Mouse (Mus musculus) kidney, embryonic 16.5 days (tissue): Measurements from ENCODE around the gene Pck1. TPM values are rescaled to one million over a fixed set of nuclear protein-coding genes. Genes with fewer than 3 reads are reported as not detected.
"Not testable (repeated sequence)": the region's sequence is repeated elsewhere in the genome, so short reads cannot be mapped to it uniquely, and the experiment has no call there.

Experiments
- ATAC-seq: fragments of 200-750 bp; cut with Nextera tagmentation; 2 replicates; pipeline ENCODE4 v1.8.0; 2017; ENCODE audit warnings: moderate TSS enrichment; ENCODE audit not compliant: low FRiP score, low TSS enrichment
- H3K27ac ChIP-seq: fragments of 300-500 bp; sonication (generic); 2 replicates; pipeline ENCODE4 v1.5.1; 2014; ENCODE audit warnings: low read length
- H3K27me3 ChIP-seq: fragments of 300-500 bp; sonication (generic); 2 replicates; pipeline ENCODE4 v1.6.1; 2014; ENCODE audit warnings: low read length, control low read depth, mixed read lengths; ENCODE audit not compliant: insufficient read depth
- H3K36me3 ChIP-seq: fragments of 300-500 bp; sonication (generic); 2 replicates; pipeline ENCODE4 v1.6.1; 2014; ENCODE audit warnings: low read length, control low read depth, mixed read lengths; ENCODE audit not compliant: insufficient read depth
- H3K4me1 ChIP-seq: fragments of 300-500 bp; sonication (generic); 2 replicates; pipeline ENCODE4 v1.6.1; 2014; ENCODE audit warnings: low read length, control low read depth, mixed read lengths; ENCODE audit not compliant: insufficient read depth
- H3K4me2 ChIP-seq: fragments of 300-500 bp; sonication (generic); replicated peaks from 2 replicates; pipeline ENCODE4 v1.6.1; 2014; ENCODE audit warnings: low read depth, low read length
- H3K4me3 ChIP-seq: fragments of 300-500 bp; sonication (generic); 2 replicates; pipeline ENCODE4 v1.5.1; 2014; ENCODE audit warnings: mild to moderate bottlenecking, low read length
- H3K9ac ChIP-seq: fragments of 300-500 bp; sonication (generic); replicated peaks from 2 replicates; pipeline ENCODE4 v1.6.1; 2014; ENCODE audit warnings: low read length
- H3K9me3 ChIP-seq: fragments of 300-500 bp; sonication (generic); 2 replicates; pipeline ENCODE4 v1.6.1; 2016; ENCODE audit warnings: low read length, control low read depth
- WGBS: fragments of 180-500 bp; shearing (Covaris S2); extraction: QIAGEN DNeasy Blood & Tissue Kit; methylation state at CpG from one replicate; pipeline ENCODE4 v1.1.7; 2014; 5-methylcytosine and 5-hydroxymethylcytosine counted together
- polyA plus RNA-seq: library from polyadenylated mRNA; unstranded; fragments of >200 nt; fragmentation: Nextera tagmentation; extraction: Ambion mirVana; gene quantifications from 2 replicates; pipeline ENCODE4 v1.2.1, GENCODE M21; 2015

Pck1 gene
- 35.4 and 38.4 TPM in 2 replicates for polyA plus RNA-seq

- peak; percentile 82 for ATAC-seq
- peaks cover 28% of the 10 kb centered on the region for H3K4me1 ChIP-seq
- H3K4me3 ChIP-seq, result peak within 1 kb of the TSS; percentile 7; the same call in 1 of the 2 replicates
- H3K27me3 ChIP-seq, result no peaks in the 10 kb centered on the region
- H3K9ac ChIP-seq, result 0 out of 2 replicates have a peak within 1 kb of the TSS, but pooled peaks have one; percentile 1
- WGBS, result 52% methylated on average over 13 of the region's 13 CpGs
- H3K9me3 ChIP-seq, result no peaks in the 10 kb centered on the region
- no peak within 1 kb of the TSS for H3K27ac ChIP-seq
- H3K36me3 ChIP-seq, result no peaks in the 10 kb centered on the region
- H3K4me2 ChIP-seq, result peak within 1 kb of the TSS; percentile 6; the same call in 1 of the 2 replicates
Measured at GRCm38 (mm10) chr2:173152436-173153151, at the start of gene Pck1. Pck1 (plus strand) TSS chr2:173153048.

- H3K4me3 ChIP-seq, result no peak overlapping the region
- H3K4me1 ChIP-seq, result peaks cover 5% of the 10 kb centered on the region; the same call in 1 of the 2 replicates
- ATAC-seq, result no peak
- H3K27me3 ChIP-seq, result peaks cover 5% of the 10 kb centered on the region; the same call in 1 of the 2 replicates
- no peak overlapping the region for H3K9ac ChIP-seq
- H3K27ac ChIP-seq, result no peak overlapping the region
- H3K9me3 ChIP-seq, result no peaks in the 10 kb centered on the region
- H3K4me2 ChIP-seq, result no peak overlapping the region
- H3K36me3 ChIP-seq, result no peaks in the 10 kb centered on the region
- WGBS, result 62% methylated on average over 9 of the region's 9 CpGs
Measured at GRCm38 (mm10) chr2:173106409-173106808, 46.4 kb upstream of the Pck1 start.

- H3K27me3 ChIP-seq, result no peaks in the 10 kb centered on the region
- no peak overlapping the region for H3K4me3 ChIP-seq
- H3K36me3 ChIP-seq, result no peaks in the 10 kb centered on the region
- peak; percentile 62 for ATAC-seq
- no peak overlapping the region for H3K4me2 ChIP-seq
- WGBS, result 14% methylated on average over 14 of the region's 14 CpGs
- no peak overlapping the region for H3K27ac ChIP-seq
- no peak overlapping the region for H3K9ac ChIP-seq
- no peaks in the 10 kb centered on the region for H3K9me3 ChIP-seq
- peaks cover 5% of the 10 kb centered on the region; the same call in 1 of the 2 replicates for H3K4me1 ChIP-seq
Measured at GRCm38 (mm10) chr2:173106889-173107785, 45.7 kb upstream of the Pck1 start.

GRCm38 (mm10) chr2:173108509-173109190 lies 44.2 kb upstream of the Pck1 start:
- no peaks in the 10 kb centered on the region for H3K36me3 ChIP-seq
- no peak overlapping the region for H3K4me2 ChIP-seq
- peaks cover 5% of the 10 kb centered on the region; the same call in 1 of the 2 replicates for H3K4me1 ChIP-seq
- 67% methylated on average over 6 of the region's 6 CpGs for WGBS
- no peak overlapping the region for H3K9ac ChIP-seq
- peaks cover under 1% of the 10 kb centered on the region; the same call in 1 of the 2 replicates for H3K9me3 ChIP-seq
- no peak for ATAC-seq
- H3K4me3 ChIP-seq, result no peak overlapping the region
- no peak overlapping the region for H3K27ac ChIP-seq
- H3K27me3 ChIP-seq, result no peaks in the 10 kb centered on the region

GRCm38 (mm10) chr2:173109510-173109909 lies 43.3 kb upstream of the Pck1 start:
- ATAC-seq, result no peak
- peaks cover 5% of the 10 kb centered on the region; the same call in 1 of the 2 replicates for H3K4me1 ChIP-seq
- no peak overlapping the region for H3K4me2 ChIP-seq
- H3K27me3 ChIP-seq, result no peaks in the 10 kb centered on the region
- peaks cover 5% of the 10 kb centered on the region; the same call in 1 of the 2 replicates for H3K9me3 ChIP-seq
- no peak overlapping the region for H3K4me3 ChIP-seq
- no peaks in the 10 kb centered on the region for H3K36me3 ChIP-seq
- 93% methylated on average over 7 of the region's 7 CpGs for WGBS
- no peak overlapping the region for H3K27ac ChIP-seq
- H3K9ac ChIP-seq, result no peak overlapping the region

- 94% methylated on average over 9 of the region's 9 CpGs for WGBS
- peaks cover 8% of the 10 kb centered on the region; the same call in 1 of the 2 replicates for H3K9me3 ChIP-seq
- no peak overlapping the region for H3K4me2 ChIP-seq
- no peak for ATAC-seq
- H3K27ac ChIP-seq, result no peak overlapping the region
- no peaks in the 10 kb centered on the region for H3K27me3 ChIP-seq
- no peak overlapping the region for H3K4me3 ChIP-seq
- peaks cover 5% of the 10 kb centered on the region; the same call in 1 of the 2 replicates for H3K4me1 ChIP-seq
- no peak overlapping the region for H3K9ac ChIP-seq
- no peaks in the 10 kb centered on the region for H3K36me3 ChIP-seq
Measured at GRCm38 (mm10) chr2:173110571-173110970, 42.3 kb upstream of the Pck1 start.

GRCm38 (mm10) chr2:173113796-173114195 lies 39.1 kb upstream of the Pck1 start:
- not testable (repeated sequence) for H3K4me2 ChIP-seq, H3K4me3 ChIP-seq, H3K27ac ChIP-seq, ATAC-seq, H3K36me3 ChIP-seq, H3K9ac ChIP-seq, H3K4me1 ChIP-seq, H3K27me3 ChIP-seq, H3K9me3 ChIP-seq
- 69% methylated on average over 3 of the region's 3 CpGs for WGBS

GRCm38 (mm10) chr2:173119023-173119944 lies 33.6 kb upstream of the Pck1 start, which contains the start of gene Ctcfl:
Ctcfl (minus strand) TSS chr2:173119525.
- no peak within 1 kb of the TSS for H3K4me2 ChIP-seq
- WGBS, result 91% methylated on average over 35 of the region's 35 CpGs
- H3K4me1 ChIP-seq, result peaks cover 4% of the 10 kb centered on the region; the same call in 1 of the 2 replicates
- no peaks in the 10 kb centered on the region for H3K27me3 ChIP-seq
- no peak within 1 kb of the TSS for H3K27ac ChIP-seq
- H3K9ac ChIP-seq, result no peak within 1 kb of the TSS
- peak; percentile 27; the same call in 1 of the 2 replicates for ATAC-seq
- H3K4me3 ChIP-seq, result no peak within 1 kb of the TSS
- H3K36me3 ChIP-seq, result no peaks in the 10 kb centered on the region
- 0 out of 2 replicates have a peak, but pooled peaks cover 5% of the 10 kb centered on the region for H3K9me3 ChIP-seq
